Mouse (Mus musculus) 3T3-L1 (cell line): ENCODE results near the gene Vmn1r160.
"Not testable (repeated sequence)": the region's sequence is repeated elsewhere in the genome, so short reads cannot be mapped to it uniquely, and the experiment has no call there.

Source experiments
- DNase-seq: peaks from one replicate; pipeline ENCODE4 v3.0.0-alpha.2; 2015; ENCODE audit warnings: low read depth, low spot score

Vmn1r160 gene

DNA sequence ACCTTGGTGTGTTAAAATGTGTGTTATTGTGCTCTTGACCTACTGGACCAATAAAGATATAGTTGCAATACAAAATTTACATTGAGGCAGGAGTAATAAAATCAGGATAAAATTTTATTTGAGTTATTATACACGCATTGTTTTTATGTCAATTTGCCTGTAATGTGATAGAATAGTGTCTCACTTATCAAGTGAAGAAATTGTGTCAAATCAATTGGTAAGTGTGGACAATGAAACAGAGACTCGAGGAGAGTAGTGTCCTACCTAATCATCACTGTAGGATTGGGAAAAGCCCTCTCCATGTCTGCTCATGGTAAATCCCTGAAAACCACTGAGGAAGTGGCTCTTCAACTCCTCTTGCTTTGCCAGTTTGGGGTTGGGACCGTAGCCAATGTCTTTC, at the start of gene Vmn1r160:
Gene Vmn1r160 (plus strand): TSS at position 301 of the 400 bp plus-strand sequence.
- not testable (repeated sequence) for DNase-seq

DNA sequence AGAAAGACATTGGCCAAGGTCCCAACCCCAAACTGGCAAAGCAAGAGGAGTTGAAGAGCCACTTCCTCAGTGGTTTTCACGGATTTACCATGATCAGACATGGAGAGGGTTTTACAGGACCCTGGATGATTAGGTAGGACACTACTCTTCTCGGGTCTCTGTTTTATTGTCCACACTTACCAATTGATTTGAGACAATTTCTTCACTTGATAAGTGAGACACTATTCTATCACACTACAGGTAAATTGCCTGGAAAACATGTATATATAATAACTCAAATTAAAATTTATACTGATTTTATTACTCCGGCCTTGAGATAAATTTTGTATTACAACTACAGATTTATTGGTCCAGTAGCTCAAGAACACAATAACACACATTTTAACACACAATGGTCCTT, 27.5 kb upstream of the Vmn1r160 start, which contains the start of gene Vmn1r159:
Gene Vmn1r159 (minus strand): TSS at position 101 of the 400 bp plus-strand sequence.
- DNase-seq: not testable (repeated sequence)
